Mouse (Mus musculus): ENCODE data around the gene Spindoc. TPM values are rescaled to one million over a fixed set of nuclear protein-coding genes. Genes with fewer than 3 reads are reported as not detected.
"Not testable (repeated sequence)": the region's sequence is repeated elsewhere in the genome, so short reads cannot be mapped to it uniquely, and the experiment has no call there.

The Spindoc gene
- polyA plus RNA-seq, 1 experiment from 2014 or later, result 8.2 TPM

DNA sequence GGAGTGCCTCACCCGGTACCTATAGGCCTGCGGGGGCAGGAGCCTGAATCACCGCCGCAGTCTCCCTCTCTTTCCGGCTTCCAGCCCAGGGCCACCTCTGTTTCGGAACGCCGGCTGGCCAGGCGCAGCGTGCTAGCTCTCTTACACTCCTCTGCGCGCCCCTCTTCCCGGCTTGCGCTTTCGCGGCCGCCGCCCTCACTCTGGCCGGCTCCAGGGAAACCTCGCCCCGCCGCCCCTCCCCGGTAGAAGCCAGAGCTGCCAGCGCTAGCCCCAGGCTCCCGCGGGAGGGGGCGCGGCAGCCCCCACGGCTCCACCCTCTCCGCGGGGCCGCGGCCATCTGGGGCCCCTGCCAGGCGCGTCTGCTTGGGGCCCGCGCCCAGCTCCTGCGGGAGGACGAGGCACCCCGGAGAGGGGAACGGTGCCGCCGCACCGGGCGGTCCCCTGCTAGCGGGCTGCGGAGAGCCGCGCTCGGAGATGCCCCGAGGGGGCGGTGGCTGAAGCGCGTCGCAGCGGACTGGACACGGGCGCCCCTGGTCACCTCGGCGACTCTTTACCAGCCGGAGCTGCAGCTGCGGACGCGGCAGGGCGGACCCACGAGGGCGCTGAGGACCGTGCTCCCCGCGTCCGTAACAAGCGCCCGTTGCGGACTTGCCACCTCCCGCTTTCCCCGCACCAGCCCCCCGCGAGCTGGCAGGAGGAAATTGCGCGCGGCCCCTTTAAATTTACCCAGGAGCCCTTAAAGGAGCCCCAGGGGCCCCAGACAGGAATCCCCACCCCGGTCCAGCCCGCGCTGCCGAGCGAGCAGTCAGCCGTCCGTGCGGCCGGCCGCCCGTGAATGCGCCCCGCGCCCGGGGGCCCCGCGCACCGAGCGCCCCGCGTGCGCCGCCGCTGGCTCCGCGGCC is 34.3 kb upstream of the Spindoc start, which contains the start of gene 2700081O15Rik:
TSS of gene 2700081O15Rik (plus strand) at position 792 of the 902 bp plus-strand sequence.
- 2% methylated on average over 75 of the region's 107 CpGs for WGBS (ENCODE audit: missing documents)
- peak within 1 kb of the TSS; percentile 37 for H3K4me3 ChIP-seq (ENCODE audit: inconsistent target)
- no peak within 1 kb of the TSS for H3K27ac ChIP-seq
- H3K79me2 ChIP-seq (ENCODE audit: inconsistent target), result no peaks in the 10 kb centered on the region
- no peaks in the 10 kb centered on the region for H3K36me3 ChIP-seq (ENCODE audit: inconsistent target)

DNA sequence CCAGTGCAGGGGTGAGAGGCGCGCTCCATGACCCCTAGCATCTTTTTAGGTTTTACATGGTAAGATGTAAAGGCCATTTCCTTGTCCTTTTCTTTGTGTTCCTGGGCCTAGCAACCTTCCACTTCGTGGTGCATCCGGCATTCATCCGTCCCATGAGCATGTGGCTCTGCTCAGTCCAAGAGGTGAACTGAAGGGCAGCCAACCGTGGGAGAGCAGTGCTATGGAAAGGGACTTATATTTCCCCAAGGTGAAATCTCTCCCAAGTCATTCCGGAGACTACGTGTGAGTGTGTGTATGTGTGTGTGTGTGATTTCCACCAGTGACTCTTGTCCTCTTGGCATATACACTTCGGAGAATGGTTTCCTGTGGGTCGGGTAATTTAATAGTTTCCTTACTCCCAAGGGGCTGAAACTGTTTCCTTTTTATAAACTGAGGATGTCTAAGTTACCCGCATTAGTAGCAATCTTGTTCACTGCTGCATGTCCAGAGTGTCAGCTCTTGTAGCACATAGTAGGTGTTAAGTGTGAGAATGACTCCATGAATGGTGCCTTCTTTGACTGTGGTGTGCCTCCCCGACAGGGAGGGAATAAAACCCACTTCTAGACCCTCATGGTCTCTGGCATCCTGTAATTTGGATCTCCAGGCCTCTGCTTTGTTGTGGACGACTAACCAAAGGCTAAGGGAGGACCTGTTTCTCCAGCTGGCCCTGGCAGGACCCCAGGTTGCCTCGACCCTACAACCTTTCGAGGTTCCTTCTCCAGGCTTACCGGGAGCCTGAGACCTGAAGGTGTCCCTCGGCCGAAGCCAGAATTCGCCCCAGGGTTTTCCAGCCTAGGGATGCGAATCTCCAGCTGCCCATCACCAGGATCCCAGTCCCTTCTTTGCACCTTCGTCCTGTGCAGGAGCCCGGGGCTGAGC is 33.4 kb upstream of the Spindoc start:
- WGBS (ENCODE audit: missing documents), result 60% methylated on average over 22 of the region's 22 CpGs
- Histone ChIP-seq H3K36me3 (ENCODE audit: inconsistent target) (no peaks in the 10 kb centered on the region), H3K27ac (no peak overlapping the region), H3K79me2 (ENCODE audit: inconsistent target) (no peaks in the 10 kb centered on the region), H3K4me3 (ENCODE audit: inconsistent target) (no peak overlapping the region)

DNA sequence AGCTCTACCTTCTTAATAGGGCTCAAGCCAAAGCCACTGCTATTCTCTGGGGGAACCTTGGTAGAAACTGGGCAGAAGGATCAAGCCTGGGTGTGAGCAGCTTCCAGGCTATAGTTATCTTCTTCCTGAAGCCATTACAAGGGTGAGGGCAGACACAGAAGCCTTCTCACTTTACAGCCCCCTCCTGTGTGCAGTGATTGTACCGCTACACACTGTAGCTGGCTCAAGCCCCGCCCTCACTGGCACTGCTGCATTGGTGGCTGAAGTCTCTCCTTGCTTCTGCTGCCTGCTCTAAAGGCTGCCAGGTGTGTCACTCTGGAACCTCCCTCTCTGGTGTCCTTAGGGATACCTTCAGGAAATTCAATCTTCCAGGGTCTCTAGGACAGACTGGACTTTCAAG is 29.6 kb upstream of the Spindoc start:
- Histone ChIP-seq H3K79me2 (ENCODE audit: inconsistent target) (no peaks in the 10 kb centered on the region), H3K36me3 (ENCODE audit: inconsistent target) (no peaks in the 10 kb centered on the region), H3K27ac (no peak overlapping the region), H3K4me3 (ENCODE audit: inconsistent target) (no peak overlapping the region)
- 90% methylated on average over 2 of the region's 2 CpGs for WGBS (ENCODE audit: missing documents)

DNA sequence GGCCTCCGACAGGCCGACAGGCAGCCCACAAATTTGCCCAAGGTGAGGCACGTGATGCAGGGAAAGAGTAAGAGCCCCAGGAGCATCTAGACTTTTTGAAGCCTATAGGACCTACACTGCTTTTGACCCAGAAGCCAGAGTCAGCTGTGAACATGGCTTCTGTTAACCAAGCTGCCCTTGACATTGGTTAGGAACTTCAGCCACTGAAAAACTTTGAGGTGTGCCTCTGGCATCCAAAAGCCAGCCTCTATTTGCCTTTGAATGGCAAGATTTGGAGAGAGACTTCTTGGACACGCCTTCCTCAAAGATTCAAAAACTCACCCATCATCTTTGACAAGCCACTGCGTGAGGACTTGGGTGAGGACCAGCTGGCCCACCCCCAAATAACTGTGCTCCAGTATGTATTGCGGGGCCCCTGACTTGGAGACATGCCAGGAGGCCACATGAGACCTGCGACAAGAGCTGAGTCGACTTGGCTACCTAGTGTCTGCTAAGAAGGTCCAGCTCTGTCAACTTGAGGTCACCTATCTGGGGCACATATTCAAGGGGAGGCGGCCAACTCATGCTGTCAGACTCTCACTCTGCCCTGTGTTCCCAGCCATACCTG is 21.9 kb upstream of the Spindoc start:
- H3K79me2 ChIP-seq (ENCODE audit: inconsistent target), result no peaks in the 10 kb centered on the region
- no peaks in the 10 kb centered on the region for H3K36me3 ChIP-seq (ENCODE audit: inconsistent target)
- no peak overlapping the region for H3K4me3 ChIP-seq (ENCODE audit: inconsistent target)
- H3K27ac ChIP-seq, result no peak overlapping the region
- 62% methylated on average over 9 of the region's 9 CpGs for WGBS (ENCODE audit: missing documents)

DNA sequence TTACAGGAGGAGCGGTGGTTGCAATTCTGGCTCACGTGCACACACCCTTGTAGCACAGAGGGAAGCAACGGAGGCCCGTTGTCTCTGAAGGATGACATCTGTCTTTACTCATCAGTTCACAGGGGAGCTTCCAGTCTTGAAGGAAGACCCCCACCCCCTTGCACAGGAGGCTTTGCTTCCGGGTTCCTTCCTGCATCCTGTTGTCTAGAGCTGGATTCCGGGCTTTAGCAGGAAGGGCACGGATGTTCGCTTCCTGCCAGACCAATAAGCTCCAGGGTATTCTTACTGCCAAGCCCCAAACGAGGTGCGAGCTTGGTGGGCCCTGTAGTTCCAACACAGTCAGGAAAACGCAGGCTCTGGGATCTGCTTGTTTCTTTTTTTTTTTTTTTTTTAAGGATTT is 17.8 kb upstream of the Spindoc start:
- Histone ChIP-seq H3K27ac (no peak overlapping the region), H3K36me3 (ENCODE audit: inconsistent target) (no peaks in the 10 kb centered on the region), H3K4me3 (ENCODE audit: inconsistent target) (no peak overlapping the region), H3K79me2 (ENCODE audit: inconsistent target) (no peaks in the 10 kb centered on the region)
- 59% methylated on average over 11 of the region's 11 CpGs for WGBS (ENCODE audit: missing documents)

DNA sequence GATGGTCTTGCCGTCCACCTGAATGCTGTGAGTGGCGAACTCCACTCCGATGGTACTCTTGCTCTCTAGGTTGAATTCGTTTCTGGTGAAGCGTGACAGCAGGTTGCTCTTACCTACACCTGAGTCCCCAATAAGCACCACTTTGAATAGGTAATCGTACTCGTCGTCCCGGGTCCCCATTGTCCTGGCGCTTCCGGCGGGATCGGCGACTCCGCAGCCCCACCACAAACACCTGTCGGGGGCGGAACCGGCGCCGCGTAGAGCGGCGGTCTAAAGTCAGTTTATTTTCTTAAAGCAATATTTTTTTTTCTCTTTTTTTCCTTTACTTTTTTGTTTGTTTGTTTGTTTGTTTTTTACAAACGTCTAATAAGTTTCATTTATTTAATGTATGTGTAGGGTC is 16.1 kb upstream of the Spindoc start:
- H3K36me3 ChIP-seq (ENCODE audit: inconsistent target); H3K27ac ChIP-seq; H3K4me3 ChIP-seq (ENCODE audit: inconsistent target); H3K79me2 ChIP-seq (ENCODE audit: inconsistent target): not testable (repeated sequence)
- 55% methylated on average over 21 of the region's 24 CpGs for WGBS (ENCODE audit: missing documents)

DNA sequence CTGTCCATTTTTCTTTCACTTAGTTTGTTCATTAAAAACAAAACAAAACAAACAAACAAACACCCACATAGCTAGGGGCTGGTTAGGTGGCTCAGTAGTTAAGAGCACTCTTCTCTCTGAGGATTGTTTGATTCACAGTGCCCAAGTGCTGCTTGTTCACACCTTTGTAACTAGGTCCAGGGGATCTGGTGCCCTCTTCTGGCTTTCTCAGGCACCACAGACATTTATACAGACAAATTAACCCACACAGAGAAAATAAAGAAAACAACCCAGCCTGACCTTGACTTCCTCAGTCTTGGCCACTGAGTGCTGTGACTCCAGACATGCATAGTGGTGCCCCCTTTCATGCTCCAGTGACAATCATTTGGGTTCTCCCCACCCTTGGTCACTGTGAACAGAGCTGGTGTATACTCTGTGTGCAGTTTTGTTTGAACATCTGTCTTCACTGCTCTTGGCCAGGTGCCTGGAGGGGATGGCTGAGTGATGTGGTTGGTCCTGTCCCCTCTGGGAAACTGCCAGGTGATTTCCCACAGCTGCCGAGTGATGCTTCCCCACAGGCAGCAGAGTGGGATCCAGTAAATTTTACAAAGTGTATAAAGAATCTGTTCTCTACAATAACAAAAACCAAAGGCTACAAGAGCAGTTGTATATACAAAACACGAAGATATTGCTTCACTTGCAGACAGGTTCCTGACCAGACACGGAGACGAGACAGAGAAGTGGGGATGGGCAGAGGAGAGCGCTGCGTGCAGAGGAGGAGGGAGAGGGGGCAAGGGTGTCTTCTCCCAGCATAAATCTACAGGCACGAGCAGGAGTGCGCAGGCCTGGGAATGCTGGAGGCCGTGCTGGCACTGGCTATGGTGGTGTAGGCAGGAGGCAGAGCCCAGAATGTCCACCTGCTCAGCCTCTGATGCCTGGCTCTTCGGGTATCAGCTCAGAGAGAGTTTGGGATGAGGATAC is 14.4 kb upstream of the Spindoc start:
- H3K27ac ChIP-seq; H3K36me3 ChIP-seq (ENCODE audit: inconsistent target); H3K4me3 ChIP-seq (ENCODE audit: inconsistent target); H3K79me2 ChIP-seq (ENCODE audit: inconsistent target): not testable (repeated sequence)
- WGBS (ENCODE audit: missing documents), result 33% methylated on average over 1 of the region's 10 CpGs

DNA sequence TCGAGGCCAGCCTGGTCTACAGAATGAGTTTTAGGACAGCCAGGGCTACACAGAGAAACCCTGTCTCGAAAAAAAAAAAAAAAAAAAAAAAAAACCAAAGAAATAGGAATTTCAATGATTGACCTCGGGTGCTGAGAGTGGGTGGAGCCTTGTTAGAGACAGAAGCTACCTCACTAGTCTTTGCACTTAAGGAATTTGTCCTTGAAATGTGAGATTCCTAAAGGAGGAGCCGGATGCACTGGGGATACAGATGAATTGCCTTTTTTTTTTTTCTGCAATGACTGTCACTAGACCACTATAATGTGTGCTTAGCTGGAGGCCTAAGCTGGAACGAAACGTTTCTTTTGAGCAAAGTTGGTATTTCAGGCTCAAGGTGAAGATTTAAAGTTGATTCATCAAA is 5.7 kb upstream of the Spindoc start:
- WGBS (ENCODE audit: missing documents), result 91% methylated on average over 5 of the region's 6 CpGs
- no peaks in the 10 kb centered on the region for H3K79me2 ChIP-seq (ENCODE audit: inconsistent target)
- no peaks in the 10 kb centered on the region for H3K36me3 ChIP-seq (ENCODE audit: inconsistent target)
- H3K4me3 ChIP-seq (ENCODE audit: inconsistent target), result no peak overlapping the region
- H3K27ac ChIP-seq, result no peak overlapping the region

DNA sequence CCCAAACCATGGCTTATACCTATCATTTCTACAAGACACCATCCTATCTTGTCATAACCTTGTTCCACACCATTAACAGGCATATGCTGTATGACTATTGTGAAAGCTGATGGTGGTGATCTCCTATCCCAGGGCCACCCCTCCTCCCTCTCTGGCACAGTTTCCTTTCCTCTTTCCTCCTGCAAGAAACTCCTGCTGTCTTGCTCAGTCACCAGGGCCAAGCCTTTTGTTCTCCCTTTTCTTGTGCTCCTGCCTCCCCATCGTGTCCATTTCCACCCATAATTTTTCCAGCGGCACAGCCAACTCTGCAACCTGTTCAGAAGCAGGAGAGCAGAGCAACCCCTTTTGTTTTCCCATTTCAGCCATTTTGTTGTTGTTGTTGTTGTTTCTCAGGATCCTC is 3.2 kb upstream of the Spindoc start:
- no peaks in the 10 kb centered on the region for H3K36me3 ChIP-seq (ENCODE audit: inconsistent target)
- 41% methylated on average over 2 of the region's 2 CpGs for WGBS (ENCODE audit: missing documents)
- peaks cover 7% of the 10 kb centered on the region; the same call in 1 of the 2 replicates for H3K79me2 ChIP-seq (ENCODE audit: inconsistent target)
- no peak overlapping the region for H3K4me3 ChIP-seq (ENCODE audit: inconsistent target)
- no peak overlapping the region for H3K27ac ChIP-seq

DNA sequence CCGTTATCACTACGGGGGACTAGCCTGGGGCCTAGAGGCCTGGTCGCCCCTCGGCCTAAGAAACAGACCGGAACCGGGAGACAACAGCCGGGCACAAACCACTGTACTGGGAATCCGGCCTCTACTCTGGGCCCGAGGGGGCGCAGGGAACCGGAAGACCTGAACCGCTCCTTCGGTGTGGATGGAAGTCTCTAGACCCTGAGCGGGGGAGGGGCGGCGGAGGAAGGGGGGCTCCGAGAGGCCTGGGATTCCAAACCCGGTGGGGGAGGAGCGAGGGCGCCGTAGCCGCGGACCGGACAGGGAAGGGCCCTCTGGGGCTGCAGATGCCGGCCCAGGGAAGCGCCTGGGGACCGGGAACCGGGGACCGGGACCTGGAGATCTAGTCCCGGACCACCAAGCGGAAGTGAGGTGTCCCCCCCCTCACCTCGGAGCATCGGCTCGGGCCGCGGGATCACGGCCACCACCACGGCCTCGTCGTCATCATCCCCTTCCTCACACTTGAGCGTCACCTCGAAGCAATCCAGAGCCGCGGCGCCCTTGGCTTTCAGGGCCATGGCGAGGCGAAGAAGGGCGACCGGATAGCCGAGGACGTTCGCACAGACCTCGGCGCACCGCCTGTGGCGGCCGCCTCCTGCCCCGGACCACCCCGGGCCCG is 419 bp downstream of the Spindoc start:
- H3K4me3 ChIP-seq (ENCODE audit: inconsistent target), result peak overlapping the region; percentile 55
- WGBS (ENCODE audit: missing documents), result 2% methylated on average over 54 of the region's 60 CpGs

DNA sequence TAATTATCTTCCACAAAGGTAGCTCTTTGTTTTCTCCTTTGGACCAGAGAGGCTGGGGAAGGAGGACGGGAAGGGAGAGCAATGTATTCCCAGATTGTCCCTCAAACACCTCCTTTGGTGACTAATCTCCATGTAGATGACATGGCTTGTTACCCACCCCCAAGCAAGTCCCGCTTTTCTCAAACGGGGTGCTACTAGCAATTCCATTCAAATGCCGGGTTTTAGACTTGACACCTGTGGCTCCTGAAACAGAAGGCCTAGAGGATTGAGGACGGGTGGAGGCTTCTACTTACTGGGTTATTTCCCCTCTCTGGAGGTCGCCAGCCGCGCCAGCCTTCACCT is 917 bp downstream of the Spindoc start:
- Histone ChIP-seq H3K79me2 (ENCODE audit: inconsistent target) (peaks cover 19% of the 10 kb centered on the region; the same call in 1 of the 2 replicates), H3K36me3 (ENCODE audit: inconsistent target) (no peaks in the 10 kb centered on the region), H3K4me3 (ENCODE audit: inconsistent target) (peak overlapping the region; percentile 55), H3K27ac (no peak overlapping the region)
- WGBS (ENCODE audit: missing documents), result 22% methylated on average over 8 of the region's 8 CpGs

More for the DNA sequence above, 419 bp downstream of the Spindoc start:
- no peaks in the 10 kb centered on the region for H3K36me3 ChIP-seq (ENCODE audit: inconsistent target)
- peaks cover 19% of the 10 kb centered on the region; the same call in 1 of the 2 replicates for H3K79me2 ChIP-seq (ENCODE audit: inconsistent target)
- no peak overlapping the region for H3K27ac ChIP-seq

DNA sequence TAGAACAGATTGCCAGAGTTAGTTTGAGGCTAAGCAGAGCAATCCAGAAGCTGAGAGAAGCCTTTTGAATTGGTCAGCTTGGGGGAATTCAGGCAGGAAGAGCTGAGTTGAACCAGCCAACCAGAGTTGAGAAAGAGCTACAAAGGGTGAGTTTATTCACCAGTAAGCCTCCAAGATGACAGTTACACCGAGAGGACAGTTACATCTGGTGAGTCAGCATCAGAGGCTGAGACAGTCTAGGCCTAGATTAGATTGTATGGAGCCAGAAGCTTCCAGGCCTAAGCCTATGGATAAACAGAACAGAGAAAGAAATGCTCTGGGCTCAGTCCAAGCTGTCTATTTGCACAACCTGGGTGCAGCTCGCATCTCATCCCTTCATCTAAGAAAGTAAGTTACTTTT is 5.2 kb downstream of the Spindoc start:
- Histone ChIP-seq H3K27ac (no peak overlapping the region), H3K4me3 (ENCODE audit: inconsistent target) (no peak overlapping the region), H3K79me2 (ENCODE audit: inconsistent target) (peaks cover 19% of the 10 kb centered on the region; the same call in 1 of the 2 replicates), H3K36me3 (ENCODE audit: inconsistent target) (peaks cover 27% of the 10 kb centered on the region)
- 75% methylated on average over 2 of the region's 2 CpGs for WGBS (ENCODE audit: missing documents)

DNA sequence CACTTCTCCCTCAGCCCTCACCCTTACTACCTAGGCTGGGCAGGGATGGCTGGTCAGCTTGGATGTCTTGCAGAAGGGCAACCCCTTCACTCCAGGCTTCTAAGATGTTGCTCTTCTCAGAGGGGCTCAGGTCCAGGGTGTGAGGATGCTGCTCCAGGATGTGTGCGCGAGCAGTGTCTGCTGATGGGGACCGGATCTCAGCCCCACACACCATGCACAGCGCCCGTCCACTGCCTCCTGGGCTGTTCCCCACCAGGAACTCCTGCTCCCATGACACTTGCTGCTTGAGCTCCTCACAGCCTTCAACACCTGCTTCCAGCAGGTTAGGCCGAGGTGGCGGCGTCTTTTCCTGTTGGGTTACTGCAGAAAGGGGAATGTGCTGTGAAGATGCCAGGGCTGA is 8.3 kb downstream of the Spindoc start:
- Histone ChIP-seq H3K36me3 (ENCODE audit: inconsistent target) (peaks cover 43% of the 10 kb centered on the region), H3K4me3 (ENCODE audit: inconsistent target) (no peak overlapping the region)

More for the DNA sequence above, 8.3 kb downstream of the Spindoc start:
- H3K27ac ChIP-seq, result no peak overlapping the region
- WGBS (ENCODE audit: missing documents), result 97% methylated on average over 8 of the region's 8 CpGs
- H3K79me2 ChIP-seq (ENCODE audit: inconsistent target), result peaks cover 10% of the 10 kb centered on the region; the same call in 1 of the 2 replicates

Data from macrophage (primary cell).